Mouse (Mus musculus) thymus, adult 2 months (tissue): ENCODE measurements around the gene Prl2c2.
"Not testable (repeated sequence)": the region's sequence is repeated elsewhere in the genome, so short reads cannot be mapped to it uniquely, and the experiment has no call there.

Experiments used
- CTCF ChIP-seq: fragments of 200-500 bp; IDR thresholded peaks from 2 replicates; pipeline ENCODE4 v1.5.1; 2012; ENCODE audit warnings: mild to moderate bottlenecking, control low read depth, low read length, moderate library complexity, borderline replicate concordance; ENCODE audit not compliant: control insufficient read depth, poor library complexity, insufficient read depth; ENCODE audit errors: extremely low read depth
- POLR2A ChIP-seq: fragments of 200-500 bp; IDR thresholded peaks from 2 replicates; pipeline ENCODE4 v1.6.1; 2012; ENCODE audit warnings: mild to moderate bottlenecking, low read length, control low read depth, moderate library complexity; ENCODE audit not compliant: control insufficient read depth, poor library complexity, insufficient read depth; ENCODE audit errors: extremely low read depth

GRCm38 (mm10) chr13:13025872-13026271 is 20.7 kb upstream of the Prl2c2 start:
- not testable (repeated sequence) for TF ChIP-seq CTCF, POLR2A
